Mouse (Mus musculus) induced T-regulatory cell, adult 2 months (primary cell): Measurements from ENCODE around the gene Adcy2.
A peak's percentile ranks its signal among the peaks of the same experiment; 100 is the strongest.

Experiments
- DNase-seq: peaks from one replicate; pipeline ENCODE4 v3.0.0-alpha.2; 2012; ENCODE audit warnings: low read depth

The Adcy2 gene

DNA sequence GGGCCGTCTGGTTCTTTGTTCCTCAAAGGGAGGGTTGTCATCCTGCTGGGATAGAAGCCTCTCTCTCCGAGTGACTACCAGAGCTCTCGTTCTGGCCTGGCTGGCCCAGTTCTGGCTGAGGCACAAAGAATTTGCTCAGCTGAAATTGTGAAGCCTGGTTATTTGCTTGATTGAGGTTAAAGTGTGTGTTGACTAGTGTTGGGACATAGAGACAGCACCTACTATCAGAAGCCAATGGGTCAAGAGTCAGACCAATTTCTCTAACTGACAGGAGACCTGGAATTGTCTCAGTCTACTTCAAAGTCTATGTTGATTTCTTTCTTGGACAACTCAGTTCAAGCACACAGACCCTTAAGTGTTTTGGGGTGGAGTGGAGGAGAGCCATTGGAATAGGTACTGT is 372.3 kb downstream of the Adcy2 start:
- no peak for DNase-seq

GRCm38 (mm10) chr13:68622792-68623191 is 376.5 kb downstream of the Adcy2 start:
- DNase-seq = no peak

DNA sequence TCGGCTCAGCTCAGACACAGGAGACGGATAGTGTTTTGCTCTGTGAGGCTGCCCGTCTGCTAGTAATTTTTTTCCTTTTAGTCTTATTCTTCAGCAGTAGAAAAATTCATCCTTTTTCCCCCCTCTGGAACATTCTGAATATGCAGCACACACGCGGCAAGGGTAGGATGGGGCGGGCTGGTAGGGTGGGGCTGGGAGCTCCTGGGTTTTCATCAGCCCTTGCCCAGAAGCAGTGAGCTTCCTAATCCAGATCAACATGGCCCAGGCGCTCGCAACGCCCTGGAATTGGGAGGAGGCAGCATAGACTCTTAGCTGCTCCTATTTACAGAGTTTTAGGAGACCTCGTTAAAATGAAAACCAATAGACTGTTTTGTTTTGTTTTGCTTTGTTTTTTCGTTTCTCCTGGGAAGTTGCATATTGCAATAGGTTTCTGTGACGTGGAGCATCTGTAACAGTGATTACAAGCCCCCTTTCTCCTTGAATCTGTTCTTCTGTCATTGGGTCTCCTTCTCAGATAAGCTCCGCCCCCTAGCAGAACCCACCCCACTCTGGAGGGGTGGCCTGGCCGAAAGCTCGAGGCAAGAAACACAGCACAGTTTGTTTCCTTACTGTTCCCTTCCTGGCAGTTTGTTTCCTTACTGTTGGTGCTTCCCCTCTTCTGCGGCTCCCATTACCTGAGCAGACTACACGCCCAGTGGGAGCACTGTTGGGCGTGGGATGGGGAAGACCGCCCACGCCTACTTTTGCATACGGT is 391.5 kb downstream of the Adcy2 start:
- DNase-seq = no peak

DNA sequence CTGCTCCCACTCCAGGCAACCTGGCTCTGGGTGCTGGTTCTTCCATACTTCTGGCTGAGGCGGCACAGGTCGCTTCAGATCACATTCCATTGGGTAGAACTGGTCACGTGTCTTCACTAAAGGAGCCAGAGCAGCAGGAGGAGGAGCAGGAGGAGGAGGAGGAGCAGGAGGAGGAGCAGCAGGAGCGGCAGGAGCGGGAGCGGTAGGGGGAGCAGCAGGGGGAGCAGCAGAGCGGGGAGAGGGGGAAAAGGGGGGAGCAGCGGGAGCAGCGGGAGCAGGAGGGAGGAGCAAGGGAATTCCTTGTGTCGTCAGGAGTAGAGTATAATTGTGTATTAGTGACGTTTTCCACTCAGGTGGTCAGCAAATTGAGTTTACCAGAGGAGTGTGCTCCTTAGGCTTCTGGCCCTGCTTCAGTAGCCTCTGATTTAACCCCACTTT is 393.6 kb downstream of the Adcy2 start:
- no peak for DNase-seq

DNA sequence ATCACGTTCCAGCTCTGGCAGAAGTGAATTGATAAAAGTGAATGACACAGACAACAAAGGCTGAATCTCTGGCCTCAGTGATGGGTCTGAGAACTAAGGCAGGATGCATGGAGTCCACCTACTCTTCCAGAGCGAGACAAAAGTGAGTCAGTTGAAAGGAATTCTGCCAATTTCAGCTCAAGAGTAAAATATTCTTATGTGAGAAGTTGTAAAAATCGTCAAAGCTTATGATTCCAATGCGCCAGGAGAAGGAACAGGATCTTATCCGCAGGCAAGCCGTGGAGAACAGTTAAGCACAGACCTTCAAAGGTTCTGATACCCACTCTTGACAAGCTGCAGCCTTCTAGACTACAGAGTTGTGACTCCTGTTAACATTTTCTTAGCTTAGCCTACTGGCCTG is 396.3 kb downstream of the Adcy2 start:
- DNase-seq = no peak

DNA sequence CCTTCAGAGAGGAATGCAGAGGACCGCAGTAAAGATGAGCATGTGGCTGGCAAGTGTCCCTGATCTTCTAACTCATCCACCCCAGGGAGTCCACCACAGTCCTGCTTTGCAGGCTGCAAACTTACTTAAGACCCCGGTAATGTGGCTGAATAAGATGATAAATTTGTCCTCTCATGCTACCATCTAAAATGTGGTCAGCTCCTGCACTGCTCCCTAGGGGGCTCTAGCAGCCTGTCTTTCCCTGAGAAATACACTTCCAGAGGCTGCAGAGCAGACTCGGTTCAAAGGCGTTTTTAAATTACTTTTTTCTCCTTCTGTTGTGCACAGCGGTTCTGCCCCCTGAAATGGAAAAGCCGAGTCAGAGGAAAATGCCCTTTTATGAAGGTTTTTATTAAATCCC is 398.2 kb downstream of the Adcy2 start:
- no peak for DNase-seq

DNA sequence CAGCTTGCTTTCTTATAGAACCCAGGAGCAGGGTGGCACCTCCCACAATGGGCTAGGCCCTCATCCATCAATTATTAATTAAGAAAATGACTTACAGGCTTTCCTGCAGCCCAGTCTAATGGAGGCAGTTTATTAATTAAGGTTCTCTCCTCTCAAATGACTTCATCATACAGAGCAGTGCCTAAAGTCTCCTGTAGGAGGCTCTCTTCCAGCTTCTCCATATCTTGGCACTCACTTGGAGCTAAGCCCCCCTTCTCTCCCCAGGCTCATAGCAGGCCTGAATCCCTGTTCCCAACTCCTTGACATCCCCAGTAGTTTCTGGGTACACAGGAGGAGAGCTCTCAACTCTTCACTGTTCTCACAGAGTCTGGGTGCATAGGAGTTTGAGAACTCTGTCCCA is 400.4 kb downstream of the Adcy2 start:
- no peak for DNase-seq

DNA sequence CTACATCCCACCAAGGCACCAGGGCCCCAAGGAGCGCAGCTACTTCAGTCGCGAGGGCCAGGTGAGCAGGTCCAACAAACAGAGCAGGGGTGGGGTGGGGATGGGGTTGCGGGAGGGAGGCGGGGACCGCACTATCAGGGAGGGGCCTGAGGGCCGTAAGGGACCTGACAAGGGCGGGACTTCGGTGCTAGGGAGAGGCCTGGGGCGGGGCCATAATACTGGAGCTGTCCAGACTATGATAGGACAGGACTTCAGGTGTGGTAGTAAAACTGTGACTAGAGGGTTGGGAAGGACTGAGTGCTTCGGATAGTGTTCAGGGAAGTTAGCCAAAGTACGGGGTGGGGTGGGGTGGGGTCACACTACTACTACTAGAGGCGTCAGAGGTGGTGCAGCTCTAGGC is 401.7 kb downstream of the Adcy2 start:
- DNase-seq = no peak

DNA sequence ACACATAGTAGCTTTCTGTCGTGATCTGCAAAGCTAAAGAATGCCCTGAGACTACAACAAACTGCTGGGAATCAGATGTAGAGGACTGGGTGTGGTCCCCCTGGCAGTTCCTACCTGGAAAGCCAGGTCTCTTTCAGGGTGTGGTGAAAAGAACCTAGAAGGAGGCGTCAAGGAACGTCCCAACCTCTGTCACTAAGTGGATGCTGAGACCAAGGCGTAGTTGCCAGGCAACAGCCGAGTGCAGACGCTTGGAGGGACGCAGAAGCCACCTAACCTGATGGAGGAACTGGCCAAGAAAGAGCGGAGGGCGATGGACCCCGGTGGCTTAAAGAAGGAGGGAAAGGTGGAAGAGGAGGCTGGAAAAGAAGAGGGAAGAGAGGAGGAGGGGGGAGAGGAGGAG is 402.1 kb downstream of the Adcy2 start, which contains the start of gene 1700001L19Rik:
1700001L19Rik (plus strand) TSS at position 223 of the 400 bp plus-strand sequence.
- no peak for DNase-seq

DNA sequence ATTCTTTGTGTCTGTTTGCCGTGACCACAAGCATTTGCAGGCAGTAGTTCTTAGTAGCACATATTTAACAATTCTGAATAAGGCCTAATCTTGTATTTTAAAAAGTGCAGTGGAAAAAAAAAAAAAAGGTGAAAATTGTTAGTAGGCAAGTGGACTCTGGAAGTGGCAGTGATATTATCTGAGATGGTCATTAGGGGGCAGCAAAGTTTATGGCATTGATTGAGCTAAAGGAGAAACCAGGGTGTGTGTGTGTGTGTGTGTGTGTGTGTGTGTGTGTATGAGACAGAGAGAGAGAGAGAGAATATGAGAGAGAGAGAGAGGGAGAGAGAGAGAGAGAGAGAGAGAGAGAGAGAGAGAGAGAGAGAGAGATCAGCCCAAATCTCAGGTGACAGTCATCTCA is 405.5 kb downstream of the Adcy2 start:
- DNase-seq = no peak

- peak; percentile 27 for DNase-seq
Measured at GRCm38 (mm10) chr13:68588352-68588751, 411.0 kb downstream of the Adcy2 start.

- DNase-seq = no peak
Measured at GRCm38 (mm10) chr13:68585441-68585840, 413.9 kb downstream of the Adcy2 start.

DNA sequence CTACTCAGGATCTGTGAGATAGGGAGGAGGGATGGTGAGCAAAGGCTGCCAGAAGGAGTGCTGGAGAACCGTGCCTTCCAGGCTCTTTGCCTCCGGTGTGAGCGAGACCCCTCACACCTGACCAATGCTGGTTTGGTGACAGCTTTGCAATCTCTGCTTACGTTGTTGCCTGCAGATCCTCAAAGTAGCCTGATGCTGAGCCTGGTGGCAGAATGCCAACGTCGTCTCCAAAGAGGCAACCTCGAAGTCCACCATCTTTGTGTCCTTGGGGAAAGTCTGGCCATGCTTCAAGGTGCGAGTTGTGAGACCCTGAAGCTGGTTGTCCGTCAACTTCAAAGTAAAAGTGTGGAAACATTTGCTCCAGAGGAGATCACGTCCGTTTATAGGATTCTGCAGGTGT is 415.4 kb downstream of the Adcy2 start:
- no peak for DNase-seq

- DNase-seq = no peak
Measured at GRCm38 (mm10) chr13:68582517-68582780, 416.9 kb downstream of the Adcy2 start.

GRCm38 (mm10) chr13:68581747-68582516 is 417.4 kb downstream of the Adcy2 start, which contains the start of the genes Mtrr and Fastkd3:
Gene Mtrr, minus strand, starts transcription at chr13:68582149.
Gene Fastkd3, plus strand, starts transcription at chr13:68582234.
- peak; percentile 96 for DNase-seq

DNA sequence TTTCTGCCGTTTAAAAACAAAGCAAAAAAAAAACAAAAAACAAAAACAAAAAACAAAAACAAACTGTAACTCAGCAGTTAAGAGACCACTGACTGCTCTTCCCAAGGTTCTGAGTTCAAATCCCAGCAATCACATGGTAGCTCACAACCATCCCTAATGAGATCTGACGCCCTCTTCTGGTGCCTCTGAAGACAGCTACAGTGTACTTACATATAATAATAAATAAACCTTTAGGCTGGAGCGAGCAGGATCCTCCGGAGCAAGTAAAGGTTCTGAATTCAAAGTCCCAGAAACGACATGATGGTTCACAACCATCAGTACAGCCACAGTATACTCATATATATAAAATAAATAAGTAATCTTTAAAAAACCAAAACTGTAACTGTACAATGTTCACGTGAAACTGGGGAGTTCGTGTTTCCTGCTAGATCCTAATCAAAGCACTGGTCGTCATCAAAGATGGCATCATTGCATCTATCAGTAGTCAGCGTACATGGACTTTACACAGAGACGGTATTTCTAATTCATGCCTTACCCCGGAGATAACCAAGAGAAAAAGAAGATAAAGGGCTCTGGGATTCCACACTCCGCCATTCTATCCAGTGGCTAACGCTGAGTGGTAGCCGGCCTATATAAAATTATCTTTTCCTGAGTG is 418.1 kb downstream of the Adcy2 start:
- DNase-seq = peak; percentile 69

DNA sequence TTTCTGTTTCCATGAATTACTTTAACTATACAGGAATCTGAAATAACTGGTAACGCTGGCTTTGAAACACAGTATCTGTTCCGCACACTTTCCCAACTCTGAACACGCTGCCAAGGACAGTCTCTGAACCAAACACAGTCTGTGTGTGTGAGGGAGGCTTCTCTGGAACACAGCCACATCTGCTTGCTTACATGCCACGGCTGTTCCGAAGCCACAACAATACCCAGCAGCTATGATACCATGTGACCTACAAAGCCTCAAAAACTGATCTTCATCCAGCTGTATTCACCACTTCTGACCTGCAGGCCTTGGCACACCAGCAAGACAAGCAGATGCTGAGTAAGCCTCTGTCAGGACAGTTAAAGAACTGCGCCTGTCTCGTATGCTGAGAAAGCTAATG is 421.4 kb downstream of the Adcy2 start:
- no peak for DNase-seq

GRCm38 (mm10) chr13:68574398-68574797 is 424.9 kb downstream of the Adcy2 start:
- DNase-seq = no peak

GRCm38 (mm10) chr13:68572966-68573913 is 426.1 kb downstream of the Adcy2 start:
- no peak for DNase-seq

DNA sequence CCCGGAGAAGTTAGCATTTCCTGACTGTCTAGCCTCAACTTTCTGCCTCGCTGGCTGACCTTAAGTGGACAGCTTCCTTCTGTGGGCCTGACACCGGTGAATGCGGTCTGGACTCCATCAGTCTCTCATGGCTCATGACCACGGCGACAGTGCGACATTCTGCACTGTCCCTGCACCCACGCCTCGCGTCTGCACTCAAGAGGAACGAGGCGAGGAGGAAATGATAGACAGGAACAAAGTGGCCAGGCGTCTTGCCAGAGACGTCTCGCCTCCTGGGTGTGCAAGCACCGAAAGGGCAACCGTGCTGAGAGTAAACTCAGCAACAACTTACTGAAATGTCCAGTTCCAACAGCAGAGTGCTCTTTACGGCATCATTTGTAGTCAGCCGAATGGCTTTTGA is 427.1 kb downstream of the Adcy2 start:
- no peak for DNase-seq
